Mouse (Mus musculus) ES-Bruce4 (cell line): ENCODE data around the gene Dnajb14.
A peak's percentile ranks its signal among the peaks of the same experiment; 100 is the strongest.

Experiments
- CTCF ChIP-seq: IDR thresholded peaks from one replicate; pipeline ENCODE4 v1.8.1; 2011; ENCODE audit warnings: low read depth, low read length
- EP300 ChIP-seq: IDR thresholded peaks from 2 replicates; pipeline ENCODE4 v1.6.1; 2011; ENCODE audit warnings: low read depth, low read length; ENCODE audit not compliant: insufficient read depth
- POLR2A ChIP-seq: IDR thresholded peaks from one replicate; pipeline ENCODE4 v1.8.1; 2011; ENCODE audit warnings: low read length; ENCODE audit not compliant: insufficient read depth

- no peak for TF ChIP-seq CTCF
- peak; percentile 90 for TF ChIP-seq POLR2A
- peak; percentile 75; the same call in 1 of the 2 replicates for TF ChIP-seq EP300
These were observed 3.1 kb upstream of the Dnajb14 start, which contains the start of gene H2afz for GRCm38 (mm10) chr3:137864124-137864987.
